Mouse (Mus musculus): ENCODE measurements around the gene Zfp341.

Zfp341 gene

GRCm38 (mm10) chr2:154680337-154680736 lies 67.2 kb downstream of the Zfp341 start:
- no peak for DNase-seq

- DNase-seq: no peak
These were observed 67.8 kb downstream of the Zfp341 start for GRCm38 (mm10) chr2:154680941-154681340.

GRCm38 (mm10) chr2:154682712-154683111 lies 69.6 kb downstream of the Zfp341 start:
- no peak for DNase-seq

DNA sequence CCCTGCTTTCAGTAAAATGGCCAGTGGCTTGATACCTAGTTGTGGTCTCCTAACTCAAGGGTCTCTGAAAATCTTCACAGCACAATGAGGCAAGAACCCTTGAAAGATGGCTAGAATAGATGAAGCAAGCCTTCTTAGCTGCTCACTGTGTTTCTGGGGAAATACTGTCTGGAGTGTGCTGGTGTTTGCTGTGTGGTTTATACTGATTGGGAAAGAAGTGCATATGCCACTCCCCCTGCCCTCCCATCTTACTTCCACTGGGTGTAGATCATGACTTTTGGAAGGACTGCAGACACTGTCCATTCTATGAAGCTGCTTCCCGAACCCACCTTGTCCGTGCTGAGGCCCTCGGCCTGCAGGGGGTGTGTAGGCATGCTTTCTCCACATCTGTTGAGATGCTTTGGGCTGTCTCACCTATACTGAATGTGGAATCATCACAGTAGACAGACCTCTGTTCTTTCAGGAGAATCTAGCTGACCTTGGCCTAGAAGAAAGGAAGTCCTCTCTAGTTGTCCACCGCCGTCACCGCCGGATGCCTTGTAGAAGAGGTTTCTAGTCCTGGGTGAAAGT lies 71.9 kb downstream of the Zfp341 start:
- DNase-seq: no peak

- no peak for DNase-seq
These were observed 72.7 kb downstream of the Zfp341 start for GRCm38 (mm10) chr2:154685772-154686171.

DNA sequence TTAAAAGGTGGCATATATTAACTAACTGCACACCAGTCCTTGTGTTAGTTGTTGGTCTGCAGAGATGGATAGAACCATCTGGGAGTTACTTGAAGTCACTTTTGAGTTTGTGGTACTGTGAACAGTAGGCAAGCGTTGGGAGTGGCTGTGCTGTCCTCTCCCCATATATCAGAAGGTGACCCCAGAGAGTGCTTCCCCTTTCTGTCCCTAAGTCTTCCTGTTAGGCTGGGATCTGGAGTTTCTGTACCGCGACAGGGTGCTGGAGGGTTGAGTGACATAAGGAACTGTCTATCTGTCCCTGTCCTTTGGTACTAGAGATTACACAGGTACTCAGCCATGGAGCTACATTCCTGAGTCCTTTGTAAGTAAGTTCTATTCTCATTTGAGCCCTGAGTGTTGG lies 73.7 kb downstream of the Zfp341 start:
- no peak for DNase-seq

DNA sequence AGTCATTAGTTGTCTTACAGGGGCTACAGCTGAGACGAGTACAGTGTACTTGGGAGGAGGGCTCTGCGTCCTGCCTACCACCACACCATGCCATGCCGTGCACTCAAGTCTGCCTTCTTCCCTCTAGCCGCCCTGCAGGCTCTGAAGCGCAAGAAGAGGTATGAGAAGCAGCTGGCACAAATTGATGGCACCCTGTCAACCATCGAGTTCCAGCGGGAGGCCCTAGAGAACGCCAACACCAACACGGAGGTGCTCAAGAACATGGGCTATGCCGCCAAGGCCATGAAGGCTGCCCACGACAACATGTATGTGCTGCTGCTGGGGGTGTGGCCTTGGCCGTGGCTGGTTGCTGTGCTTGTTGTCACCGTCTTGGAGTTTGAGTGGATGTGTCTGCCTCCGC lies 76.3 kb downstream of the Zfp341 start:
- no peak for DNase-seq

DNA sequence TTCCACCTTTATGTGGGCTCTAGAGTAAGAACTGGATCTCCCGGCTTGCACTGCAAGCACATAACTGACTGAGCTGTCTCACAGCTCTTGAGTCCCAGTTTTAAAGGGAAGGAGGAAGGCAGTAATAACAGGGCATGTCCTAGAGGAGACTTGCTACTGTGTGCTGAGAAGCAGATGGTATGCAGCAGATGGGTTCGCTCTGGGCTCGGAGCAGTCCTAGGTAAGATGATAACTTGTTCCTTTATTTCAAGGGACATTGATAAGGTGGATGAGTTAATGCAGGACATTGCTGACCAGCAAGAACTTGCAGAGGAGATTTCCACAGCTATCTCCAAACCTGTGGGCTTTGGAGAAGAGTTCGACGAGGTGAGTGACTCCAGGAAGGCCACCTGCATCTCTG lies 77.9 kb downstream of the Zfp341 start:
- no peak for DNase-seq

GRCm38 (mm10) chr2:154693186-154693940 lies 80.3 kb downstream of the Zfp341 start:
- DNase-seq: no peak

DNA sequence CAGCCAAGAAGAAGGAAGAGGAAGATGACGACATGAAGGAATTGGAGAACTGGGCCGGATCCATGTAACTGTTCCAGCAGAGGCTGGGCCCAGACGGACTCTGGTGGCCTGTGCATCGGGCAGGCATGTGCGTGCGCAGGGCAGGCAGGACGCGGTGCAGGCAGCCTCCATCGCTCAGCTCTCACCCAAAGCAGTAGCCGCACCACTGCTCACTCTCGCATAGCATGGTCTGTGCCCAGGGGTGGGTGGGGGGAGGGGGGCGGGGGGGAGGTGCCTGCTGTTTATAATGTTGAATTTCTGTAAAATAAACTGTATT lies 80.8 kb downstream of the Zfp341 start:
- DNase-seq: no peak

DNA sequence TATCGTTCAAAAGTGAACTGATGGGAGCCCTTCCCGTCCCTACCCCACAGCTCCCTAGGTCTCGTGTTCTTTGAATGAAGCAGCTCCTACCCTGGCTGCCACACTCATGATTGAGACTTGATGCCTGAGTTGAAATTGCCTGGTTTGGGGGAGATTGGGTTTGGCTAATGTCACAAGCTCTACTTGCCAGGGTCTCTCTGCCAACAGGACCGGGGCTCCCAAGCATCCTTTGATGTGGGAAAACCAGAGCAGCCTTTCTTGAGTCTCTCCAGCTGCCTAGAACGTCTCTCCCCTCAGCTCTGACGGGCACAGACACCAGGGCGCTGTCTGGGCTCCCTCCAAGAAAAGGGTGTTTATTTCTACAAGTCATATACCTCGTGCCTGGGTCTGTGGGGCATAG lies 82.6 kb downstream of the Zfp341 start:
- DNase-seq: no peak

Measured in spleen, adult 18-20 months (tissue).